Mouse (Mus musculus): ENCODE data around the gene Atp5k.

The Atp5k gene

DNA sequence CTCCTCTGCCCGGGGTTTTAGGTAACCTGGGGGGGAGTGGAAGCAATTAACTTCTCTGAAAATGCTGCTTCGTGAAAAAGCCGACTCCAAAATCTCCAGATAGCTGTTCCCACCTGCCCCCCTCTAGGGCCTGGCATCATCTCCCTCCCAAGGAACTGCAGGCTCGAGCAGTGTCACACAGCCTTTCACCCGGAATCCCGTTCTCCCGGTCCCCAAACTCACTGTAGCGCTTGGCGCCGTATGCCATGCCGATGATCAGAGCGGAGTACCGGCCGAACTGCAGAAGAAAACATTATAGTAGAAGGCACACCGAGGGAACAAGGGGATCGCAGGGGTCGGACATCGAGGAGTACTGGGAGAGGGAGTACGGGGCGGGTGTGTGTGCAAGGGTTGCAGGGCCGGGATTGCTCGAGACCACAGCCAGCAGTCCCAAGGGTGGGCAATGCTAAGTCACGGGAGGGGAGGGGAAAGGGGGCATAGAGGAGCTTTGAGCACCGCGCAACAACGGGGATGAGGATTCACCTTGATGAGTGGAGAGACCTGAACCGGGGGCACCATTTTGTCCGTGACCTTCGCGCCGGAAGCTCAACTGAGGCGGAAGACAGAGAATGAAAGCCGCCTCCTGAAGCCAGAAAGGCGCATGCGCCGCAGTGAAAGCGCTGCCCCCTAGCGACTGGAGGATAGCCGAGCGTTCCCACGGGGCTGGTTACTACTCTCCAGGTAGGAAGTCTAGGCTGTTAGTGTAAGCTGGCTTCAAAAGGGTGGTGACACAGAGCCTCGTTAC lies at the start of gene Atp5k:
Gene Atp5k (minus strand): TSS at position 645 of the 784 bp plus-strand sequence.
- DNase-seq (ENCODE audit: low spot score) = peak; percentile 75

DNA sequence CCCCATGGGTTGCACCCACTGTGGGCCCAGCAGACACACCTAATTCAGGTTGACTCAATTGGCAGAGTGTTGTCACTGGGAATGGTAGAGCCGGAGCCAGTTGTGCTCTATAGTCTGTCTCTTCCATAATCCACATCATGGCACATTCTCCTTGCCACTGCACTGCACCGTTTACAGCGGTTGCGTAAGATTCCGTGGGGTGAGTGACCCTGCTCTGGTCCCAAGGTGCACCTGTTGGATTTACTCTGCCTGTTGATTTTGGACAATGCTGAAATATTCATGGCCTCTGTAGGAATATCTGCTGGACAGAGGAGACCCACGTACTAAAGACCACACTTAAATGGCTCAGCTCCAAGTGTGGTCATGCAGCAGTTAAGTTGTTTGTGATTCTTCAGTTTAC lies 48.8 kb upstream of the Atp5k start:
- no peak for DNase-seq (ENCODE audit: low spot score)

GRCm38 (mm10) chr5:108475977-108476376 lies 41.7 kb upstream of the Atp5k start:
- no peak for DNase-seq (ENCODE audit: low spot score)

GRCm38 (mm10) chr5:108473737-108474136 lies 39.5 kb upstream of the Atp5k start:
- no peak for DNase-seq (ENCODE audit: low spot score)

DNA sequence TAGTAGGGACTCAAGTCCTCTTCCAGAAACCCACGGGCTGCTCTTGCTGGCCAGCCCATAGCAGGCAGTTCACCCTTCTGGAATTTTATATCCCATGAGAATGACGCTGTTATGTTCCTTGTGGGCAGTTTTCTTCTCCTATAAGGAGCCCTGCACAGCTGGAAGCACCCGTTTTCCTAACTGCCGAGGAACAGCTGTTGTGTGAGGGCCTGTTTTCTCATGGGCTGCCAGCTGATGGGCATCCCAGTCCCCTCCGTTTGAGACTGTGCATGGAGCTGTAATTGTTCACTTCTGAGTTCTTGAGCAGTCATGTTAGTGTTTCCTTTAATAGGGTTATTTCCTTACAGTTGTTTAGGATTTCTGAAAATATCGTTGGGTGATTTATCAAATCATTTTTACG lies 35.4 kb upstream of the Atp5k start:
- no peak for DNase-seq (ENCODE audit: low spot score)

GRCm38 (mm10) chr5:108466647-108467046 lies 32.4 kb upstream of the Atp5k start:
- no peak for DNase-seq (ENCODE audit: low spot score)

GRCm38 (mm10) chr5:108465131-108465891 lies 31.1 kb upstream of the Atp5k start:
- no peak for DNase-seq (ENCODE audit: low spot score)

- no peak for DNase-seq (ENCODE audit: low spot score)
These were observed 28.2 kb upstream of the Atp5k start for GRCm38 (mm10) chr5:108462446-108462845.

DNA sequence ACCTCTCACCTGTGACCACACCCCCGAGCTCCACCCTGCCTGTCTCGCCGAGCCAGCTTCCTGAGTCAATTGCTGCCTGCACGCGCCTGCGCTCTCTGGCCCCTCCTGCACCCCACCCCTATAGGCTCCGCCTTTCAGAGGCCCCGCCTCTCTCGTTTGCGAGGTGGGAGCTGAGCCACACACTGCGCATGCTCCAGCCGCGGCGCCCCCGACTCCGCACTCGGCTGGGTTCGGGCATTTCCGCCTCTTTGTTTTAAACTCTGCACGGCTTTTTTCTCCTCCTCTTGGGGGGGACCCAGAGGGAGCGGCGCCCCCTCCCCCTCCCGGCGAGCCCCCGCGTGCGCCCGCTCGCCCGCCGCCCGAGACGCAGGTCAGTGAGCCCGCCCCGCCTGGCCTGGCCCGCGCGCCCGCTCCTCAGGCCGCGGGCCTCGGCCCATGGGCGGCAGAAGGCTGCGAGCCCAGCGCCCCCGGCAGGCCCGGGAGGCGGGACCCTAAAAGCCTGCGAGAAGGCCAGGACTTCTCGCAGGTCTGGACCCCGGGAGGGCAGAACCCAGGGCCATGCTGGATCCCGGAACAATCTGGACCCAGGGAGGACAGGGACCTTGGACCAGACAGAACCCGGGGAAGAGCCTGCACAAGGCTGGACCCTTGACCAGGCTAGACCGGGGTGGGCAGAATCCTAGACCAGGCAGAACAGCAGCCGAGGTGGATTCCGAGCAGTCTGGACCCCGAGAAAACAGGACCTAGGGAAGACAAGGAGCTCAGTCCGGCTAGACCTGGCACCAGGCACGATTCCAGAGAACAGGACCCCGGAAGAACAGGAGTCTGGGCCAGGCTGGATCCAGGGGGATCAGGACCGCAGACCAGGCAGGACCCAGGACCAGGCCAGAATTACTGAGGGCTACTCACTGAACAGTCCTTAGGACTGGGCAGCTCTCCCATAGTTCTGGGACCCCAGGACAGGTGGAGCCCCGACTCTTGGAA lies 27.1 kb upstream of the Atp5k start, which contains the start of gene Pcgf3:
Gene Pcgf3 (plus strand): TSS at position 151 of the 984 bp plus-strand sequence.
- DNase-seq (ENCODE audit: low spot score) = peak; percentile 91

- no peak for DNase-seq (ENCODE audit: low spot score)
These were observed 26.2 kb upstream of the Atp5k start for GRCm38 (mm10) chr5:108460461-108460860.

- no peak for DNase-seq (ENCODE audit: low spot score)
These were observed 24.5 kb upstream of the Atp5k start for GRCm38 (mm10) chr5:108458706-108459105.

DNA sequence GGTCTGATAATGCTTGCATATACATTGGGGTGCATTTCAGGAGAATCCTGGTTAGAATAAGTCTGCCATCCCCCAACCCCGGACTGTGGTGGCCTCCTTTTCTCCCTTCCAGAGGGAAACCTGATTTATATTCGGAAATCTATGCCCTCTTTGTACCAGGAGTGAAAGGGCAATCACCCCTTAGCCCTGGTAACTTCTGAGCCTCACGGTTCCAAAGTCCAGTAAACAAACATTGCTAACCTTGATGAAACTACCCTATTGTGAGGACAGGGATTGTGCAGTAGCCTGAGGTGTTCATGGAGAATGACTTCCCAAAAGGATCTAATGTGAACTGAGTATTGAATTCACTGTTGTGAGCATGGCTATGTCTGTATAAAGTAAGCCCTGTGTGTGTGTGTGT lies 19.8 kb upstream of the Atp5k start:
- no peak for DNase-seq (ENCODE audit: low spot score)

GRCm38 (mm10) chr5:108452422-108452821 lies 18.2 kb upstream of the Atp5k start:
- no peak for DNase-seq (ENCODE audit: low spot score)

DNA sequence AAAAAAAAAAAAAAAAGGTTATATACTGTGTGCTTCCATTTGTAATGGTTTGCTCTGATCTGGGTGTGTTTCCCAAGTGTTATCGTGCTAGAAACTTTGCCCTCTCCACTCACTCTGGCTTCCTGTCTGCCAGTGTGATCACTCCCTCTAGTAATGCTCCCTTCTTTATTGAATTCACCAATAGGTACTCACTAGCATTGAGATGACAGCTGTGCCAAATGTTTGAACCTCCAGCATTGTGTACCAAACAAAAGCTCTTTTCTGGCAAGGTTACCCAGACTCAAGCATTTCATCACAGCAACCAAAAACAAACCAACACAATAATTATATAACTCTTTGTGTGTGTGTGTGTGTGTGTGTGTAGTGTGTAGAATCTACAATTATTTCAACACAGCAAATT lies 17.4 kb upstream of the Atp5k start:
- DNase-seq (ENCODE audit: low spot score) = no peak

DNA sequence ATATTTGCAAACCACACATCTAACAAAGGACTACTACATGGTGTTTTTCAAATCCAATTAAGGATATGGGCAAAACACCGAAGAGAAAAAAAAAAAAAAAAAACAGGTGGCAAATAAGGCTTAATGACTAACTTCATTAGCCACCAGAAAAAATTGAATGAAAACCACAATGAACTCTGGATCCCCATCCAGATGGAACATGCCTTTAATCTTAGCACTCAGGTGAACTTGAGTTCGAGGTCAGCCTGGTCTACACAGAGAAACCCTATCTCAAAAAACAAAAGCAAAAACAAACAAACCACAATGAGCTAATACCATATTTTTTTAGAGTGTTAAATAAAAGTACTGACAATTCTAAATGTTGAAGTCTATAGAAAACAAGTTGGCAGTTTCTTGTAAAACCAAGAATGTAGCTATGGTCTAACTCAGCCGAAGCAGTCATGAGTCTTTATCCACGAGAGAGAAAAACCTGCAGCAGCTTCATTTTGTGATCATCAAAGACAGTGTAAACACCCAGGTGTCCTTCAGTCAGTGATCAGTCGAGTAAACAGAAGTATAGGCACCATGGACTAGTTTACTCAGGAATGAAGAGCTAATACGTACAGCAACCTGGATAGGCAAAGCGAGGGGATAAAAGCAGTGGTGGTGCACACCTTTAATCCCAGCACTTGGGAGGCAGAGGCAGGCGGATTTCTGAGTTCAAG lies 16.7 kb upstream of the Atp5k start:
- no peak for DNase-seq (ENCODE audit: low spot score)

DNA sequence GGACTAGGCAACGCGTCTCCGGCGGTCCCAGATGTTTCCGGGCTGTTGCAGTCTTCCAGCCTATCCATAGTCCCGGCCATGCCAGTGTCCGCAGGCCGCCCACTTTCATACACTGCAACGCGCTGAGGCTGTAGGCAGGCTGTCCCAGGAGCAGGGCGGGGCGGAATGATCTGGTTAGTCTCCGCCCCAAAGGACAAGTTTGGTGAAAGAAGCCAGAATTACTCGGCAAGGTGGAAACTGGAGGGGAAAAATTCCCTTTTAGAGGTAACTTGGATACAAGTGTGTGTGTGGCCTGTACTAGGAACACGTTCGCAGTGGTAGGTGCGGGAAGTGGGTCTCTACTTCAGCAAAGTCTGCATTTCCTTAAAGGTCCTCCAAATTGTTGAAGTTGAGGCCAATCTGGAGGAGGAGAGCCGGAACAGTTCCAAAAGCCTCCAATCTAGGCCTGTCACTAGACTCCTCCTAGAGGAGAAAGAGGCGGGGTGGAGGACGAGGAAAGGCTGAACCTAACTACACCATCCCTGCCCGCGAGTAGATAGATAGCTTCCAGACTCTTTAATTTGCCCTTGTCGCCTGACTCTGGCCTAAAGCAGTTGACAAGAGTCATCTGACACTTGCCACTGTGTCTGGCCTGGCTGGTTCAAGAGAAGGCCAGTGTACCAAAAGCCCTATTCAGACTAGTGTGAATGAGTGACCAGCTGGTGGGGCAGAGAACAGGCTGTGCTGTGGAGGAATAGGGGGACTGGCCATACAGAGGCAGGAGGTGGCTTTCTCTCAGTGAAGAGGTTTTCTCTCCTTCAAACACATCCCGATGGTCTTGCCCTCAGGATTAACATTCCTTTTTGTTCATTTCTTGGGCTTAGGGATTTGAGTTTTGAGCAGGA lies 14.8 kb upstream of the Atp5k start, which contains the start of gene Mfsd7a:
Gene Mfsd7a (minus strand): TSS at position 107 of the 884 bp plus-strand sequence.
- DNase-seq (ENCODE audit: low spot score) = peak; percentile 41

GRCm38 (mm10) chr5:108447857-108448256 lies 13.6 kb upstream of the Atp5k start:
- DNase-seq (ENCODE audit: low spot score) = no peak

- no peak for DNase-seq (ENCODE audit: low spot score)
These were observed 12.7 kb upstream of the Atp5k start for GRCm38 (mm10) chr5:108446973-108447372.

GRCm38 (mm10) chr5:108436101-108436500 lies 1.9 kb upstream of the Atp5k start:
- no peak for DNase-seq (ENCODE audit: low spot score)

GRCm38 (mm10) chr5:108431196-108431595 lies 3.1 kb downstream of the Atp5k start:
- DNase-seq (ENCODE audit: low spot score) = no peak

All from ovary, postnatal 10 days (tissue).